ENCODE assay signal across 38 mouse cellular contexts in the genomic region with DNA sequence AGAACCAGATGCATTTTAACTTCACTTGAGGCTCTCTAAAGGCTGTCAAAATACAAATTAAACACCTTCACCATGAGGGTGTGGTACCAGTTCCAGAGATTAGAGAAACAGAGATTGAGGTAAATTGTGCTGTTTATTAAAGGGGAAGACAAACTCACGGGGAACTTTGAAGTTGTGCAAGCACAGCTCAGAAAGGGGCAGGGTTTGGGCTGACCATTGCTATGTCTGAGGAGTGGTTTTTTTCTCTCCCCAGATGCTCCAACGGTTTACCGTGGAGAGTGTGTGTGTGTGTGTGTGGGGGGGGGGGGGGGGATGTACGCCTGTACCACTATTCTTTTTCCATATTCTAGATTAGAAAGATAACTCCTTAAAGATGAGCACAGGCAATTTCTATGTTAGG. TPM values are rescaled to one million over a fixed set of nuclear protein-coding genes. Genes with fewer than 3 reads are reported as not detected.
"Had no signal": no experiment of that assay in that cellular context is flagged by ENCODE, and none has a peak within 500 bp of the region (broad histone marks: within the 10 kb centered on the region; RNA-seq: fewer than 3 reads in every experiment).

No protein-coding gene starts in this region.

- H3K4me1 ChIP-seq: heart, embryonic 15.5 days had no signal

- H3K27ac ChIP-seq: gastrocnemius, adult 2 months; heart, embryonic 10.5 days; heart, embryonic 13.5 days; heart, embryonic 15.5 days; hindbrain, embryonic 13.5 days; hindbrain, embryonic 15.5 days; hindbrain, postnatal 0 days; kidney, embryonic 15.5 days; kidney, postnatal 0 days; left cerebral cortex, adult 2 months; limb, embryonic 10.5 days; limb, embryonic 12.5 days had no signal

- H3K27me3 ChIP-seq: heart, embryonic 15.5 days; hindbrain, embryonic 13.5 days; hindbrain, embryonic 15.5 days; limb, embryonic 12.5 days had no signal

- H3K4me2 ChIP-seq: heart, embryonic 13.5 days; heart, embryonic 15.5 days; hindbrain, embryonic 13.5 days; hindbrain, embryonic 15.5 days; kidney, embryonic 15.5 days; limb, embryonic 12.5 days; liver, embryonic 11.5 days had no signal

- H3K4me3 ChIP-seq: gastrocnemius, adult 2 months; heart, embryonic 10.5 days; heart, embryonic 13.5 days; heart, embryonic 15.5 days; hindbrain, embryonic 13.5 days; hindbrain, embryonic 15.5 days; kidney, embryonic 15.5 days; left cerebral cortex, adult 2 months; limb, embryonic 10.5 days; limb, embryonic 12.5 days had no signal

- ATAC-seq: hindbrain, postnatal 0 days had no signal

- H3K9ac ChIP-seq: heart, embryonic 13.5 days; heart, embryonic 15.5 days; hindbrain, embryonic 13.5 days; hindbrain, embryonic 15.5 days; kidney, embryonic 15.5 days; limb, embryonic 12.5 days had no signal

- H3K9me3 ChIP-seq: heart, embryonic 10.5 days; heart, embryonic 13.5 days; heart, embryonic 15.5 days; hindbrain, embryonic 13.5 days; hindbrain, embryonic 15.5 days; kidney, embryonic 15.5 days; limb, embryonic 10.5 days; limb, embryonic 12.5 days had no signal

- DNase-seq: gastrocnemius, adult 2 months; gastrocnemius, postnatal 10 days; gastrocnemius, postnatal 25 days; heart, adult 18-20 months; heart, postnatal 14 days; heart, postnatal 36 days; kidney, adult 11 months; kidney, adult 2 months; kidney, adult 9 months; kidney, postnatal 14 days; kidney, postnatal 36 days; layer of hippocampus, adult 9-11 months; layer of hippocampus, postnatal 36 days; liver had no signal

- H3K36me3 ChIP-seq: heart, embryonic 10.5 days; heart, embryonic 13.5 days; heart, embryonic 15.5 days; hindbrain, embryonic 13.5 days; hindbrain, embryonic 15.5 days; kidney, embryonic 15.5 days; limb, embryonic 10.5 days; limb, embryonic 12.5 days had no signal

RNA-seq across cellular contexts. Expression of gene Ifnk, which starts 31.7 kb away (rescaled TPM):
- total RNA-seq: gastrocnemius, adult 2 months; gastrocnemius, postnatal 10 days; gastrocnemius, postnatal 25 days; gastrocnemius, postnatal 4 days; heart, adult 18-20 months; heart, adult 8-10 months; heart, postnatal 14 days; heart, postnatal 36 days; hematopoietic stem cell, adult 5-6 weeks; hindbrain, postnatal 0 days; layer of hippocampus, adult 18-20 months; layer of hippocampus, adult 8-10 months; layer of hippocampus, postnatal 14 days; layer of hippocampus, postnatal 36 days; left cerebral cortex, adult 2 months; left cerebral cortex, postnatal 14 days; left cerebral cortex, postnatal 36 days had no signal
- polyA plus RNA-seq: frontal cortex, adult 2 months; heart, embryonic 13.5 days; heart, embryonic 15.5 days; heart, postnatal 0 days; hindbrain, embryonic 13.5 days; hindbrain, postnatal 0 days; kidney, adult 2 months; kidney, embryonic 15.5 days; kidney, postnatal 0 days; large intestine, adult 2 months; limb, embryonic 14.5 days; liver, embryonic 11.5 days had no signal
